Mouse (Mus musculus): ENCODE measurements around the gene Il10rb. TPM values are rescaled to one million over a fixed set of nuclear protein-coding genes. Genes with fewer than 3 reads are reported as not detected.
A peak's percentile ranks its signal among the peaks of the same experiment; 100 is the strongest.

The Il10rb gene
- polyA plus RNA-seq, 1 experiment from 2014 or later: 21.3 TPM

- H3K4me3 ChIP-seq (ENCODE audit: low read length): no peak overlapping the region
- WGBS: 85% methylated on average over 9 of the region's 9 CpGs
- no peaks in the 10 kb centered on the region for H3K9me3 ChIP-seq (ENCODE audit: control insufficient read depth, low read length)
- H3K9ac ChIP-seq (ENCODE audit: low read depth, low read length): no peak overlapping the region
- ATAC-seq (ENCODE audit: low FRiP score, low TSS enrichment): no peak
- H3K27ac ChIP-seq (ENCODE audit: low read depth, low read length): no peak overlapping the region
- H3K4me2 ChIP-seq (replicated peaks; ENCODE audit: low read depth, low read length): no peak overlapping the region
- H3K36me3 ChIP-seq (ENCODE audit: control insufficient read depth, insufficient read depth, low read length): peaks cover 11% of the 10 kb centered on the region
- no peaks in the 10 kb centered on the region for H3K27me3 ChIP-seq (ENCODE audit: control insufficient read depth, insufficient read depth, low read length)
- H3K4me1 ChIP-seq (ENCODE audit: control insufficient read depth, insufficient read depth, low read length): no peaks in the 10 kb centered on the region
Measured at GRCm38 (mm10) chr16:91403784-91404183, 2.2 kb upstream of the Il10rb start.

- WGBS: 93% methylated on average over 8 of the region's 8 CpGs
- no peak overlapping the region for H3K9ac ChIP-seq (ENCODE audit: low read depth, low read length)
- H3K4me3 ChIP-seq (ENCODE audit: low read length): no peak overlapping the region
- no peaks in the 10 kb centered on the region for H3K9me3 ChIP-seq (ENCODE audit: control insufficient read depth, low read length)
- H3K4me2 ChIP-seq (replicated peaks; ENCODE audit: low read depth, low read length): no peak overlapping the region
- no peaks in the 10 kb centered on the region for H3K4me1 ChIP-seq (ENCODE audit: control insufficient read depth, insufficient read depth, low read length)
- no peak overlapping the region for H3K27ac ChIP-seq (ENCODE audit: low read depth, low read length)
- no peaks in the 10 kb centered on the region for H3K27me3 ChIP-seq (ENCODE audit: control insufficient read depth, insufficient read depth, low read length)
- peaks cover 11% of the 10 kb centered on the region for H3K36me3 ChIP-seq (ENCODE audit: control insufficient read depth, insufficient read depth, low read length)
- ATAC-seq (ENCODE audit: low FRiP score, low TSS enrichment): no peak
Measured at GRCm38 (mm10) chr16:91404187-91404586, 1.8 kb upstream of the Il10rb start.

GRCm38 (mm10) chr16:91404828-91405577, 961 bp upstream of the Il10rb start:
- no peak for ATAC-seq (ENCODE audit: low FRiP score, low TSS enrichment)
- Histone ChIP-seq H3K9ac (ENCODE audit: low read depth, low read length) (no peak overlapping the region), H3K27me3 (ENCODE audit: control insufficient read depth, insufficient read depth, low read length) (no peaks in the 10 kb centered on the region), H3K4me2 (replicated peaks; ENCODE audit: low read depth, low read length) (no peak overlapping the region), H3K27ac (ENCODE audit: low read depth, low read length) (no peak overlapping the region), H3K4me1 (ENCODE audit: control insufficient read depth, insufficient read depth, low read length) (no peaks in the 10 kb centered on the region), H3K36me3 (ENCODE audit: control insufficient read depth, insufficient read depth, low read length) (peaks cover 11% of the 10 kb centered on the region), H3K9me3 (ENCODE audit: control insufficient read depth, low read length) (no peaks in the 10 kb centered on the region), H3K4me3 (ENCODE audit: low read length) (no peak overlapping the region)
- 59% methylated on average over 10 of the region's 10 CpGs for WGBS

- peak overlapping the region; percentile 62; the same call in 1 of the 2 replicates for H3K27ac ChIP-seq (ENCODE audit: low read depth, low read length)
- peaks cover 12% of the 10 kb centered on the region for H3K36me3 ChIP-seq (ENCODE audit: control insufficient read depth, insufficient read depth, low read length)
- H3K9ac ChIP-seq (ENCODE audit: low read depth, low read length): peak overlapping the region; percentile 86
- H3K4me2 ChIP-seq (replicated peaks; ENCODE audit: low read depth, low read length): peak overlapping the region; percentile 98
- WGBS: 3% methylated on average over 13 of the region's 13 CpGs
- no peaks in the 10 kb centered on the region for H3K27me3 ChIP-seq (ENCODE audit: control insufficient read depth, insufficient read depth, low read length)
- no peaks in the 10 kb centered on the region for H3K9me3 ChIP-seq (ENCODE audit: control insufficient read depth, low read length)
- ATAC-seq (ENCODE audit: low FRiP score, low TSS enrichment): no peak
- H3K4me1 ChIP-seq (ENCODE audit: control insufficient read depth, insufficient read depth, low read length): no peaks in the 10 kb centered on the region
- H3K4me3 ChIP-seq (ENCODE audit: low read length): peak overlapping the region; percentile 78
Measured at GRCm38 (mm10) chr16:91406585-91407220, 739 bp downstream of the Il10rb start.

- no peaks in the 10 kb centered on the region for H3K9me3 ChIP-seq (ENCODE audit: control insufficient read depth, low read length)
- no peaks in the 10 kb centered on the region for H3K4me1 ChIP-seq (ENCODE audit: control insufficient read depth, insufficient read depth, low read length)
- H3K27ac ChIP-seq (ENCODE audit: low read depth, low read length): 0 out of 2 replicates have a peak overlapping the region, but pooled peaks have one; percentile 37
- no peaks in the 10 kb centered on the region for H3K27me3 ChIP-seq (ENCODE audit: control insufficient read depth, insufficient read depth, low read length)
- no peak overlapping the region for H3K9ac ChIP-seq (ENCODE audit: low read depth, low read length)
- peaks cover 22% of the 10 kb centered on the region; the same call in 1 of the 2 replicates for H3K36me3 ChIP-seq (ENCODE audit: control insufficient read depth, insufficient read depth, low read length)
- no peak overlapping the region for H3K4me2 ChIP-seq (replicated peaks; ENCODE audit: low read depth, low read length)
- no peak for ATAC-seq (ENCODE audit: low FRiP score, low TSS enrichment)
- WGBS: 45% methylated on average over 12 of the region's 12 CpGs
- H3K4me3 ChIP-seq (ENCODE audit: low read length): no peak overlapping the region
Measured at GRCm38 (mm10) chr16:91413102-91413844, 7.3 kb downstream of the Il10rb start.

GRCm38 (mm10) chr16:91415391-91416189, 9.6 kb downstream of the Il10rb start:
- Histone ChIP-seq H3K4me1 (ENCODE audit: control insufficient read depth, insufficient read depth, low read length) (no peaks in the 10 kb centered on the region), H3K9me3 (ENCODE audit: control insufficient read depth, low read length) (no peaks in the 10 kb centered on the region), H3K36me3 (ENCODE audit: control insufficient read depth, insufficient read depth, low read length) (peaks cover 24% of the 10 kb centered on the region; the same call in 1 of the 2 replicates), H3K27me3 (ENCODE audit: control insufficient read depth, insufficient read depth, low read length) (no peaks in the 10 kb centered on the region), H3K4me2 (replicated peaks; ENCODE audit: low read depth, low read length) (no peak overlapping the region), H3K4me3 (ENCODE audit: low read length) (no peak overlapping the region), H3K27ac (ENCODE audit: low read depth, low read length) (no peak overlapping the region), H3K9ac (ENCODE audit: low read depth, low read length) (no peak overlapping the region)
- ATAC-seq (ENCODE audit: low FRiP score, low TSS enrichment): no peak
- WGBS: 84% methylated on average over 9 of the region's 9 CpGs

GRCm38 (mm10) chr16:91416357-91416756, 10.4 kb downstream of the Il10rb start:
- ATAC-seq (ENCODE audit: low FRiP score, low TSS enrichment): no peak
- WGBS: 94% methylated on average over 6 of the region's 6 CpGs

GRCm38 (mm10) chr16:91416938-91417337, 11.0 kb downstream of the Il10rb start:
- no peaks in the 10 kb centered on the region for H3K9me3 ChIP-seq (ENCODE audit: control insufficient read depth, low read length)
- H3K27me3 ChIP-seq (ENCODE audit: control insufficient read depth, insufficient read depth, low read length): no peaks in the 10 kb centered on the region
- H3K27ac ChIP-seq (ENCODE audit: low read depth, low read length): no peak overlapping the region
- H3K4me3 ChIP-seq (ENCODE audit: low read length): no peak overlapping the region
- no peak overlapping the region for H3K4me2 ChIP-seq (replicated peaks; ENCODE audit: low read depth, low read length)
- no peak for ATAC-seq (ENCODE audit: low FRiP score, low TSS enrichment)
- H3K9ac ChIP-seq (ENCODE audit: low read depth, low read length): no peak overlapping the region
- no peaks in the 10 kb centered on the region for H3K4me1 ChIP-seq (ENCODE audit: control insufficient read depth, insufficient read depth, low read length)
- H3K36me3 ChIP-seq (ENCODE audit: control insufficient read depth, insufficient read depth, low read length): peaks cover 24% of the 10 kb centered on the region
- WGBS: 67% methylated on average over 7 of the region's 7 CpGs

More at GRCm38 (mm10) chr16:91416357-91416756, 10.4 kb downstream of the Il10rb start:
- H3K4me2 ChIP-seq (replicated peaks; ENCODE audit: low read depth, low read length): no peak overlapping the region
- no peak overlapping the region for H3K9ac ChIP-seq (ENCODE audit: low read depth, low read length)
- no peaks in the 10 kb centered on the region for H3K4me1 ChIP-seq (ENCODE audit: control insufficient read depth, insufficient read depth, low read length)
- no peaks in the 10 kb centered on the region for H3K9me3 ChIP-seq (ENCODE audit: control insufficient read depth, low read length)
- peaks cover 24% of the 10 kb centered on the region; the same call in 1 of the 2 replicates for H3K36me3 ChIP-seq (ENCODE audit: control insufficient read depth, insufficient read depth, low read length)
- H3K27ac ChIP-seq (ENCODE audit: low read depth, low read length): no peak overlapping the region
- H3K27me3 ChIP-seq (ENCODE audit: control insufficient read depth, insufficient read depth, low read length): no peaks in the 10 kb centered on the region
- no peak overlapping the region for H3K4me3 ChIP-seq (ENCODE audit: low read length)
